Mouse (Mus musculus) embryonic facial prominence, embryonic 11.5 days (tissue): ENCODE data around the gene Fgfr2. TPM values are rescaled to one million over a fixed set of nuclear protein-coding genes. Genes with fewer than 3 reads are reported as not detected.

Experiments
- ATAC-seq: fragments of 200-750 bp; cut with Nextera tagmentation; replicated peaks from 2 replicates; pipeline ENCODE4 v1.8.0; 2017; ENCODE audit warnings: low read depth; ENCODE audit not compliant: insufficient number of reproducible peaks, low FRiP score, low TSS enrichment
- DNase-seq: peaks from one replicate; pipeline ENCODE4 v3.0.0-alpha.2; 2015; ENCODE audit warnings: low spot score
- H3K27ac ChIP-seq: fragments of 300-500 bp; sonication (generic); replicated peaks from 2 replicates; pipeline ENCODE4 v1.5.1; 2014; ENCODE audit warnings: mild to moderate bottlenecking, low read depth, low read length, control low read depth
- H3K27me3 ChIP-seq: fragments of 300-500 bp; sonication (generic); 2 replicates; pipeline ENCODE4 v1.6.1; 2014; ENCODE audit warnings: mild to moderate bottlenecking, low read length, moderate library complexity, mixed read lengths; ENCODE audit not compliant: control insufficient read depth, insufficient read depth
- H3K36me3 ChIP-seq: fragments of 300-500 bp; sonication (generic); replicated peaks from 2 replicates; pipeline ENCODE4 v1.6.1; 2014; ENCODE audit warnings: low read depth, mild to moderate bottlenecking, low read length, moderate library complexity, mixed read lengths; ENCODE audit not compliant: control insufficient read depth, insufficient read depth
- H3K4me1 ChIP-seq: fragments of 300-500 bp; sonication (generic); 2 replicates; pipeline ENCODE4 v1.6.1; 2014; ENCODE audit warnings: low read length, mixed read lengths; ENCODE audit not compliant: control insufficient read depth, insufficient read depth
- H3K4me2 ChIP-seq: fragments of 300-500 bp; sonication (generic); 2 replicates; pipeline ENCODE4 v1.6.1; 2014; ENCODE audit warnings: low read depth, mild to moderate bottlenecking, control low read depth, low read length, moderate library complexity
- H3K4me3 ChIP-seq: fragments of 300-500 bp; sonication (generic); 2 replicates; pipeline ENCODE4 v1.5.1; 2014; ENCODE audit warnings: low read depth, low read length, control low read depth
- H3K9ac ChIP-seq: fragments of 300-500 bp; sonication (generic); replicated peaks from 2 replicates; pipeline ENCODE4 v1.6.1; 2014; ENCODE audit warnings: mild to moderate bottlenecking, control low read depth, low read length
- H3K9me3 ChIP-seq: fragments of 300-500 bp; sonication (generic); replicated peaks from 2 replicates; pipeline ENCODE4 v1.6.1; 2016; ENCODE audit warnings: mild to moderate bottlenecking, low read length, inconsistent platforms, mixed read lengths; ENCODE audit not compliant: control insufficient read depth
- WGBS: fragments of 180-500 bp; shearing (Covaris S2); extraction: QIAGEN DNeasy Blood & Tissue Kit; methylation state at CpG from one replicate; pipeline ENCODE4 v1.1.7; 2014; 5-methylcytosine and 5-hydroxymethylcytosine counted together
- polyA plus RNA-seq: library from polyadenylated mRNA; unstranded; fragments of >200 nt; fragmentation: Nextera tagmentation; extraction: Ambion mirVana; gene quantifications from 2 replicates; pipeline ENCODE4 v1.2.1, GENCODE M21; 2014

Gene Fgfr2
- polyA plus RNA-seq, 1 experiment from 2014 or later = 75.6 TPM

- 86% methylated on average over 3 of the region's 3 CpGs for WGBS
- H3K9me3 ChIP-seq = no peaks in the 10 kb centered on the region
- ATAC-seq (no peak), DNase-seq (no peak)
- no peaks in the 10 kb centered on the region for H3K36me3 ChIP-seq
- H3K9ac ChIP-seq = no peak overlapping the region
- H3K27ac ChIP-seq = no peak overlapping the region
- H3K27me3 ChIP-seq = no peaks in the 10 kb centered on the region
- no peak overlapping the region for H3K4me2 ChIP-seq
- H3K4me3 ChIP-seq = no peak overlapping the region
- H3K4me1 ChIP-seq = no peaks in the 10 kb centered on the region
Observed at GRCm38 (mm10) chr7:133159519-133159918, 36.4 kb upstream of the Fgfr2 start.

- DNase-seq (no peak), ATAC-seq (no peak)
- Histone ChIP-seq H3K4me3 (no peak overlapping the region), H3K9me3 (no peaks in the 10 kb centered on the region), H3K9ac (no peak overlapping the region), H3K36me3 (no peaks in the 10 kb centered on the region), H3K4me2 (no peak overlapping the region), H3K4me1 (no peaks in the 10 kb centered on the region), H3K27me3 (no peaks in the 10 kb centered on the region), H3K27ac (no peak overlapping the region)
- WGBS = 82% methylated on average over 12 of the region's 12 CpGs
Observed at GRCm38 (mm10) chr7:133155621-133156020, 32.5 kb upstream of the Fgfr2 start.

GRCm38 (mm10) chr7:133154846-133155245 is 31.7 kb upstream of the Fgfr2 start:
- ATAC-seq = no peak
- 74% methylated on average over 6 of the region's 6 CpGs for WGBS
- DNase-seq = no peak
- Histone ChIP-seq H3K9ac (no peak overlapping the region), H3K27me3 (no peaks in the 10 kb centered on the region), H3K4me2 (no peak overlapping the region), H3K27ac (no peak overlapping the region), H3K36me3 (no peaks in the 10 kb centered on the region), H3K9me3 (no peaks in the 10 kb centered on the region), H3K4me3 (no peak overlapping the region), H3K4me1 (no peaks in the 10 kb centered on the region)

GRCm38 (mm10) chr7:133139689-133140336 is 16.7 kb upstream of the Fgfr2 start:
- Histone ChIP-seq H3K4me2 (no peak overlapping the region), H3K27me3 (no peaks in the 10 kb centered on the region), H3K4me3 (no peak overlapping the region), H3K9ac (no peak overlapping the region), H3K36me3 (no peaks in the 10 kb centered on the region), H3K4me1 (no peaks in the 10 kb centered on the region), H3K27ac (no peak overlapping the region), H3K9me3 (no peaks in the 10 kb centered on the region)
- no peak for DNase-seq
- ATAC-seq = no peak
- WGBS = 78% methylated on average over 8 of the region's 8 CpGs

GRCm38 (mm10) chr7:133133552-133133951 is 10.4 kb upstream of the Fgfr2 start:
- H3K27me3 ChIP-seq = no peaks in the 10 kb centered on the region
- H3K4me2 ChIP-seq = no peak overlapping the region
- ATAC-seq (no peak), DNase-seq (no peak)
- no peak overlapping the region for H3K27ac ChIP-seq
- H3K36me3 ChIP-seq = no peaks in the 10 kb centered on the region
- no peaks in the 10 kb centered on the region for H3K9me3 ChIP-seq
- no peak overlapping the region for H3K4me3 ChIP-seq
- no peaks in the 10 kb centered on the region for H3K4me1 ChIP-seq
- WGBS = 72% methylated on average over 5 of the region's 5 CpGs
- no peak overlapping the region for H3K9ac ChIP-seq

- Histone ChIP-seq H3K4me1 (no peaks in the 10 kb centered on the region), H3K36me3 (no peaks in the 10 kb centered on the region), H3K27me3 (no peaks in the 10 kb centered on the region), H3K9me3 (no peaks in the 10 kb centered on the region), H3K4me3 (no peak overlapping the region), H3K27ac (no peak overlapping the region), H3K4me2 (no peak overlapping the region), H3K9ac (no peak overlapping the region)
- 93% methylated on average over 5 of the region's 5 CpGs for WGBS
- ATAC-seq (no peak), DNase-seq (no peak)
Observed at GRCm38 (mm10) chr7:133132702-133133101, 9.6 kb upstream of the Fgfr2 start.

GRCm38 (mm10) chr7:133124701-133125485 is 1.7 kb upstream of the Fgfr2 start:
- DNase-seq = no peak
- 0 out of 2 replicates have a peak, but pooled peaks cover 3% of the 10 kb centered on the region for H3K4me1 ChIP-seq
- H3K27ac ChIP-seq = peak overlapping the region; percentile 99; the same call in 1 of the 2 replicates
- 4% methylated on average over 34 of the region's 34 CpGs for WGBS
- H3K36me3 ChIP-seq = no peaks in the 10 kb centered on the region
- H3K9me3 ChIP-seq = no peaks in the 10 kb centered on the region
- no peaks in the 10 kb centered on the region for H3K27me3 ChIP-seq
- H3K9ac ChIP-seq = peak overlapping the region; percentile 74
- peak overlapping the region; percentile 92 for H3K4me2 ChIP-seq
- ATAC-seq = no peak
- H3K4me3 ChIP-seq = peak overlapping the region; percentile 95
